Mouse (Mus musculus) megakaryocyte, embryonic 14.5 days (primary cell): ENCODE measurements at regions not wholly inside any gene's neighbourhood (a gene's known extent, or its start where the extent isn't known, plus 50 kb on each side); places are given as distances from the start of the nearest gene placed in this dataset.

Experiments used
- H3K27me3 ChIP-seq: replicated peaks from 2 replicates; pipeline ENCODE3; 2012; ENCODE audit warnings: inconsistent platforms
- H3K36me3 ChIP-seq: replicated peaks from 2 replicates; pipeline ENCODE3; 2012; ENCODE audit warnings: low read length, inconsistent platforms, mixed read lengths
- H3K4me1 ChIP-seq: 2 replicates; pipeline ENCODE4 v1.6.1; 2012; ENCODE audit warnings: inconsistent platforms
- H3K4me3 ChIP-seq: replicated peaks from 2 replicates; pipeline ENCODE3; 2012; ENCODE audit warnings: moderate library complexity, mild to moderate bottlenecking, inconsistent platforms
- H3K9me3 ChIP-seq: 2 replicates; pipeline ENCODE4 v1.6.1; 2012; ENCODE audit warnings: inconsistent platforms
- FLI1 ChIP-seq: IDR thresholded peaks from 2 replicates; pipeline ENCODE4 v1.6.1; 2012; ENCODE audit warnings: low read length, inconsistent platforms, mixed read lengths
- GATA1 ChIP-seq: IDR thresholded peaks from 3 replicates; pipeline ENCODE4 v1.6.1; 2012; ENCODE audit warnings: mixed read lengths, low read length, inconsistent platforms, borderline replicate concordance

- H3K36me3 ChIP-seq, result no peaks in the 10 kb centered on the region
- TF ChIP-seq GATA1, result no peak
Observed at GRCm38 (mm10) chr7:71498123-71498522, 146.8 kb upstream of the Gm10295 start.

GRCm38 (mm10) chr7:71491128-71491527 is 139.8 kb upstream of the Gm10295 start:
- TF ChIP-seq GATA1 (no peak), FLI1 (no peak)
- Histone ChIP-seq H3K9me3 (no peaks in the 10 kb centered on the region), H3K27me3 (peaks cover 5% of the 10 kb centered on the region), H3K36me3 (no peaks in the 10 kb centered on the region), H3K4me3 (no peak overlapping the region), H3K4me1 (peaks cover 9% of the 10 kb centered on the region; the same call in 1 of the 2 replicates)

More at GRCm38 (mm10) chr7:71498123-71498522, 146.8 kb upstream of the Gm10295 start:
- Histone ChIP-seq H3K27me3 (no peaks in the 10 kb centered on the region), H3K4me1 (peaks cover 37% of the 10 kb centered on the region), H3K4me3 (no peak overlapping the region), H3K9me3 (no peaks in the 10 kb centered on the region)

- Histone ChIP-seq H3K9me3 (no peaks in the 10 kb centered on the region), H3K36me3 (no peaks in the 10 kb centered on the region), H3K4me1 (no peaks in the 10 kb centered on the region), H3K27me3 (peaks cover 5% of the 10 kb centered on the region), H3K4me3 (no peak overlapping the region)
- TF ChIP-seq FLI1 (no peak), GATA1 (no peak)
Observed at GRCm38 (mm10) chr7:71488016-71488650, 136.8 kb upstream of the Gm10295 start.

GRCm38 (mm10) chr7:71475383-71475782 is 124.1 kb upstream of the Gm10295 start:
- H3K27me3 ChIP-seq, result peaks cover 8% of the 10 kb centered on the region
- TF ChIP-seq FLI1, result no peak
- TF ChIP-seq GATA1, result no peak
- H3K9me3 ChIP-seq, result no peaks in the 10 kb centered on the region
- no peak overlapping the region for H3K4me3 ChIP-seq
- no peaks in the 10 kb centered on the region for H3K36me3 ChIP-seq
- peaks cover 4% of the 10 kb centered on the region; the same call in 1 of the 2 replicates for H3K4me1 ChIP-seq

GRCm38 (mm10) chr7:71472384-71473141 is 121.3 kb upstream of the Gm10295 start:
- H3K27me3 ChIP-seq, result peaks cover 5% of the 10 kb centered on the region
- H3K4me1 ChIP-seq, result peaks cover 4% of the 10 kb centered on the region; the same call in 1 of the 2 replicates
- TF ChIP-seq GATA1 (no peak), FLI1 (no peak)
- H3K9me3 ChIP-seq, result no peaks in the 10 kb centered on the region
- no peak overlapping the region for H3K4me3 ChIP-seq
- no peaks in the 10 kb centered on the region for H3K36me3 ChIP-seq

- Histone ChIP-seq H3K9me3 (no peaks in the 10 kb centered on the region), H3K36me3 (no peaks in the 10 kb centered on the region), H3K4me3 (no peak overlapping the region), H3K4me1 (peaks cover 4% of the 10 kb centered on the region; the same call in 1 of the 2 replicates), H3K27me3 (peaks cover 5% of the 10 kb centered on the region)
- no peak for TF ChIP-seq FLI1
- TF ChIP-seq GATA1, result no peak
Observed at GRCm38 (mm10) chr7:71471658-71472383, 120.5 kb upstream of the Gm10295 start.

- Histone ChIP-seq H3K27me3 (peaks cover 5% of the 10 kb centered on the region), H3K4me1 (peaks cover 4% of the 10 kb centered on the region; the same call in 1 of the 2 replicates), H3K4me3 (no peak overlapping the region), H3K36me3 (no peaks in the 10 kb centered on the region), H3K9me3 (no peaks in the 10 kb centered on the region)
- TF ChIP-seq FLI1, result no peak
- no peak for TF ChIP-seq GATA1
Observed at GRCm38 (mm10) chr7:71471319-71471657, 120.0 kb upstream of the Gm10295 start.

- no peak overlapping the region for H3K4me3 ChIP-seq
- H3K9me3 ChIP-seq, result no peaks in the 10 kb centered on the region
- TF ChIP-seq FLI1 (no peak), GATA1 (no peak)
Observed at GRCm38 (mm10) chr7:71470418-71470817, 119.1 kb upstream of the Gm10295 start.

GRCm38 (mm10) chr7:71469951-71470350 is 118.7 kb upstream of the Gm10295 start:
- H3K4me1 ChIP-seq, result peaks cover 4% of the 10 kb centered on the region; the same call in 1 of the 2 replicates
- no peaks in the 10 kb centered on the region for H3K9me3 ChIP-seq
- H3K36me3 ChIP-seq, result no peaks in the 10 kb centered on the region
- TF ChIP-seq FLI1 (no peak), GATA1 (no peak)
- no peak overlapping the region for H3K4me3 ChIP-seq
- peaks cover 5% of the 10 kb centered on the region for H3K27me3 ChIP-seq

More at GRCm38 (mm10) chr7:71470418-71470817, 119.1 kb upstream of the Gm10295 start:
- H3K36me3 ChIP-seq, result no peaks in the 10 kb centered on the region
- peaks cover 5% of the 10 kb centered on the region for H3K27me3 ChIP-seq
- peaks cover 4% of the 10 kb centered on the region; the same call in 1 of the 2 replicates for H3K4me1 ChIP-seq
